Mouse (Mus musculus): Measurements from ENCODE around the gene Actbl2.

DNA sequence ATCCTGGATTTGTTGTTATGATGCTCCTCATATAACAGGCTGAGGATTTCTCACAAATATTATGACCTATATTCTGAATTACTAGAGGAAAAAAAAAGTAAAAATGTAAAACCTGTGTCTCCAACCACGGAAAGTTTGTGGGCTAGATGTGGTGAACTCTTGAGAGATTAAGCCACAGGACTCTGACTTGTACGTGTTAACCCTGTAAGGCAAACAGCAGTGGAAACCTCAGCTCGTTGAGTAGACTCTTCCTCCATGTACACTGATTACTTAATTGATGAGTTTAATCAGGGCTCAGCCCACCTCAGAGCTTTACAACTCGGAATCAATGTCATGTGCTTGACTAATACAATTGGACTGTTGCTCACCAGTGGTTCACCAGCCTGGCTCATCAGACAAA is 3.2 kb downstream of the Actbl2 start:
- TF ChIP-seq CTCF (IDR thresholded peaks at IDR 0.05; ENCODE audit: low read depth): no peak
- TF ChIP-seq EP300 (IDR thresholded peaks at IDR 0.05; ENCODE audit: low read depth): no peak

All from liver, postnatal 0 days (tissue).